Mouse (Mus musculus): ENCODE data around the gene Rabac1.
A peak's percentile ranks its signal among the peaks of the same experiment; 100 is the strongest.

GRCm38 (mm10) chr7:24974893-24975595 lies 2.5 kb upstream of the Rabac1 start:
- peak; percentile 26; the same call in 1 of the 2 replicates for TF ChIP-seq CTCF (IDR thresholded peaks at IDR 0.05; ENCODE audit: control insufficient read depth, insufficient read depth, insufficient replicate concordance, low read depth, low read length)
- TF ChIP-seq POLR2A (IDR thresholded peaks at IDR 0.05; ENCODE audit: control insufficient read depth, low read depth, low read length) = no peak

Data from testis, adult 2 months (tissue).